Mouse (Mus musculus) c-Kit-positive CD71-positive TER-119-negative erythroid progenitor cells, embryonic 14.5 days (primary cell): ENCODE results near the gene Fbxo4.
A peak's percentile ranks its signal among the peaks of the same experiment; 100 is the strongest.

Source experiments
- DNase-seq: peaks from one replicate; pipeline ENCODE4 v3.0.0-alpha.2; 2013; ENCODE audit warnings: low read depth

Gene Fbxo4

DNA sequence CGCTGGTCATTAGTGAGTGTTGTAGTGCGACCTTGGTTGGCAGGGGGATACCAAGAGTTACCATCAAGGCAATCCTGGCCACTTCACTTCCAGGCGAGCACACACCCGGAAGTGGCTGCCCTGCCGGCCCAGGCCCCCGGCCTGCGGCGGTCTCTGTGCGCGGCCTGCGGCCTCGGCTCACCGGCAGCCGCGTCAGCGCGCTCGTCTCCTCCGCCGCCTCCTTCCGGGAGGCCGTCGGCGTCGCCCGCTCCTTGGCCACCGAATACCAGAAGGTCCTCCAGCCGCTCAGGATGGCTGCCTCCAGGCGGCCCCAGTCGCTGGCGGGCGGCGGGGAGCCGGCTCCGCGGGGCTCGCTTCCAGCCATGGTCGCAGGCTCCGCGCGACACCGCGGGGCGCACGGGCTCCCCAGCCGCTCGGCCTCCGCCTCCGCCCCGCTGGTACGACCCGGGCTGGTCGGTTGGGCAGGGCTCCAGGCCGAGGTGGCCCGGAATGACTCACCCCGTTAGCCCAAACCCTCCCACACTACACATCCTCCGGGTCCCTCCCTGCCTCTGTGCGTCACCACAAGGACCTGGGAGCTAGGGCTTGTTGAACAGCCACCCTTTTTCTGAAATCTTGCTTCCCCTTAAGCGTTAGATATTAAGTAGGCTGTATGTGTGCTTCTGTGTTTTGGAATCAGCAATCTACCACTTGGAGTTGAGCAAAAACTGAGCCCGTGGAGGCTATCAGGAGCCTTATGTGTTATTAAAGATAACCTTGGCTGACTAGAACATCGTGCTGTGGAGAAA lies at the start of gene Fbxo4:
Gene Fbxo4, minus strand, starts transcription at position 513 of the 788 bp plus-strand sequence.
- DNase-seq: peak; percentile 61

DNA sequence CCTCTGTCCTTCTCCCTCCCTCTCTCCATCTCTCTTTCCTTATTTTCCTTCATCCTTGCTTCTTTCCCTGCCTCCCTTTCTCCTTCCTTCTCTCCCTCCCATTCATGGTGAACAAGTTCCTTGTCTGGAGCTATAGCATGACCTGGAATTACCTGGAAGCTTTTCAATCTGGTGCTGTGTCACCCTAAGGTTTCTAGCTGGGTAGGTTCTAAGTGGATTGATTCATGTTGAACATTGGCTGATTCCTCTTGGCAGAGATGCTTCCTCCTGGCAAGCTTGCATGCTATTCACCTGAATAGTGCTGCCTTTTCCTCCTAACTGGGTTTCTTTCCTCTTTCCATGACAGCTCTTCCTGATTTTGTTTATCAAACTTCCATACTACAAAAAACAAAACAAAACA lies 49.6 kb upstream of the Fbxo4 start:
- DNase-seq: no peak

DNA sequence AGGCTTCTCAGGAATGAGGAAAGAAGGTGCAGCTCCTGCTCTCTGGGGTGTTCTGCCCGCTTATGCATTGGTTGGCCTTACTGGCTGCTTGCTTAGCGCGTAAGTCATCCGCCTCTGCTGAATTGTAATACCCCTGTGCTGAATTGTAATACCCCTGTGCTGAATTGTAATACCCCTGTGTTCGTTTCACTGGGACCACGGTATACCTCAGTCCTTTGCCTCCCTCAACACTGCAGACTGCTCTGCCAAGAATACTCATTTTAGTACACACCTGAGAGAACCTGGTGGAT lies 49.0 kb upstream of the Fbxo4 start:
- no peak for DNase-seq

GRCm38 (mm10) chr15:4027671-4028410 lies 48.5 kb upstream of the Fbxo4 start:
- no peak for DNase-seq

- peak; percentile 44 for DNase-seq
Measured at GRCm38 (mm10) chr15:4026831-4027584, 47.6 kb upstream of the Fbxo4 start.

DNA sequence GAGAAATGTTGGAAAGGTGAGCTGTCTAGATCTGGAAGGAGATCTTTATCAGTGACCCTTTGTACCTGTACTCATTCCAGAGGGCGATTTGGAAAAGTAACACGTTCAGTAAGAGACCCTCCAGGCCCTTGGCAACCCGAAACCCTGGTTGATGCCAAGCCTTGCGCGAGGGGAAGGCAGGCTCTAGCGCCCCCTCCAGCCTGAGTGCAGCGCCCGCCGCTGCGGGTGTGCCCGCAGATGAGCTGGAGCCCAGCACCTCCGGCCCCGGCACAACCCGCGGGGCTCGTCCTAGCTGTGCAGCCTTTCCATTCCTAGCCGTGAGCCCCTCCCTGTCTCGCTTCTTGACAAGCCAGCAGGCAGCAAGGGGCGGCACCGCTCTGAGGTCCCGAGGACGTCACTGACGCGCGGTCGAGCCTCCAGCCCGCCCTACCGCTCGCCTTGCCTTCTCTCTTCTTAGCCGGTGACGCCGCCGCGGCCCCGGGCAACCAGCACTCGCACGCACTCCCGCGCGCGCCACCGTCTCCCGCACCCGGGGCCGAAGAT lies 46.9 kb upstream of the Fbxo4 start, which contains the start of gene Oxct1:
Gene Oxct1, plus strand, starts transcription at position 153 of the 543 bp plus-strand sequence.
- peak; percentile 82 for DNase-seq

DNA sequence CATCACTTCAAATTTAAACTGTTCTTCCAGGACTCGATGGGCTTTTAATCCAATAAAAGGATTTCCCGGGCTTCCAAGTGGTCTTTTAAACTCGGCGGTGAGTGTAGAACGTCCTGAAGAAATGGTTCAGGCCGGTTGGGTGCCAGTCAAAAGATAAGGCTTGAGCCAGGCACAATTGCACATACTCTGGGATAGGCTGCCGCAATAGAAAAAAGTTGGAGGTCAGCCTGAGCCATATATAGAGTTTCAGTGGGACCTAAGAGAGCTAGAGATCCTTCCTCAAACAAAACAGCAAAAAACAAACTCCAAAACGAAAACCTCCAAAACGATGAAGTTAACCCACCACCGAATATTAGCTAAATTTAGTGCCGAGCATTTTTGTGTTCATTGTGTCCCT lies 46.1 kb upstream of the Fbxo4 start:
- no peak for DNase-seq

DNA sequence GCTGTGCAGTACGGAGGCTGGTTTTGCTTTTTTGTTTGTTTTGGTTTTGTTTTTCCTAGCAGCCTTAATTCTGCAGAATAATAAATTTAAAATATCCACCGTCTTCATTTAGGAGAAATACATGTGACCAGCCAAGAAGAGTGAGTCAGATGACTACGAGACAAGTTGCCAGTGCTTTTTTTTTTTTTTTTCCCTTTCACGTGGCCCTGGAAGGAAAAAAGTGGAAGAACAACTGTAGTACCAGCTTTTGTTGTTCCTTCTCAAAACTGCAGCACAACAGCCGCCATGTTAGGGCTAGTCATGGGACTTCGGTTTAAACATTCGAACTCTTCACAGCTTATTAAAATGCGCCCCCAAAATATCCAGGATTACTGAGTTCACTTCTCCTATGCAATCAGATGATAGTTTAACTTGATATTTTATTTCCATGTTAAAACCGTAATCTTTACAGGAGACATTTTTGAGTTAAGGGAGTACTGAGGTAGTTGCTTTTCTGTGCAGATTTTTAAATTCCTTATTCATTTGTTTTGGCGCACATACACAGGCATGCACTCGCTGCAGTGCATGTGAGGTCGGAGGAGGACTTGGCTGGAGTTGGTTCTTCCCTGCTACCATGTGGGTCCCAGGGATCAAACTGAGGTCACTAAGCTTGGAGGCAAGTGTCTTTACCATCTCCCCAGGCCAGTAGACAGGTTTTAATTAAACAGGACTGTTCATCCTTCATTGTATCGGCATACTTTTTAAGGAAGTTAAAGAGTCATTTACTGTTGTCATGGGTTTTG lies 45.5 kb upstream of the Fbxo4 start:
- no peak for DNase-seq

GRCm38 (mm10) chr15:4023747-4024146 lies 44.4 kb upstream of the Fbxo4 start:
- no peak for DNase-seq

- no peak for DNase-seq
Measured at GRCm38 (mm10) chr15:4020711-4021110, 41.3 kb upstream of the Fbxo4 start.

GRCm38 (mm10) chr15:4013873-4014272 lies 34.5 kb upstream of the Fbxo4 start:
- no peak for DNase-seq

DNA sequence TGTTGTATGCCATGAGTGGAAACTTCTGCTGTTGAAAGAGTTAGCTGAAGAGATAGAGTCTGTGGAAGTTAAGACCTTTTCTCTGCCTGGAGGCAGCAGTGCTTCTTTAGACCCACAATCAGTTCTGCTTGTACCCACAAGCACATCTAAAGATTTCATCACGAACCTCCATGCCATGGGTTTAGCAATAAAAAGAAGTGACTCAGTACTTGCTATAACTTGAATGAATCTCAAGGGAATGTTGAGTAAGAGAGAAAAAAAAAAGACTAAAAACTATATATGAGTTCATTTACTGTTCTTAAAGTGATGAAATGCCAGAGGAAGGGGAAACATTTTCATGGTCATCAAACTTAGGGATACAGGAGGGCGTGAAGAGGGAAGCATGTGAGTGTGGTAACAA lies 21.2 kb upstream of the Fbxo4 start:
- no peak for DNase-seq

DNA sequence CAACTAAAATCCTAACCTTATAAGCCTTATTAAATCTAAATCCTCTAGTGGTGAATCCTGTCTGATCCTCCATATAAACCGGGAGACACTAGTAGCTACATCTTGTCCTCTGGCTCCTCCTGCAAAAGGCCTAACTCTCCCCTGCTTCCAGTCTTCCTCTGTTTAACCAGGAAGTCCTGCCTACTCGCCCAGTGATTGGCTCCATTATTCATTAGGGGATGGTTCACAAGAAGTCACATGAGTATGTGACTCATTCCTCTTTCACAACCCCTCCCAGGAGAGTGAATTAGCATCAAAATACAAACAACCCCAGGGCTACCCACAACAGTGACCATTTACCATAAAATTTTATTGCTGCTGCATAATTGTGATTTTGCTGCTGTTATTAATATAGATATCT lies 19.8 kb upstream of the Fbxo4 start:
- DNase-seq: no peak

GRCm38 (mm10) chr15:3996267-3997010 lies 17.1 kb upstream of the Fbxo4 start:
- no peak for DNase-seq

- DNase-seq: peak; percentile 95
Measured at GRCm38 (mm10) chr15:3995448-3996266, 16.3 kb upstream of the Fbxo4 start, which contains the start of gene AW549877. AW549877 (minus strand) TSS chr15:3995744.

DNA sequence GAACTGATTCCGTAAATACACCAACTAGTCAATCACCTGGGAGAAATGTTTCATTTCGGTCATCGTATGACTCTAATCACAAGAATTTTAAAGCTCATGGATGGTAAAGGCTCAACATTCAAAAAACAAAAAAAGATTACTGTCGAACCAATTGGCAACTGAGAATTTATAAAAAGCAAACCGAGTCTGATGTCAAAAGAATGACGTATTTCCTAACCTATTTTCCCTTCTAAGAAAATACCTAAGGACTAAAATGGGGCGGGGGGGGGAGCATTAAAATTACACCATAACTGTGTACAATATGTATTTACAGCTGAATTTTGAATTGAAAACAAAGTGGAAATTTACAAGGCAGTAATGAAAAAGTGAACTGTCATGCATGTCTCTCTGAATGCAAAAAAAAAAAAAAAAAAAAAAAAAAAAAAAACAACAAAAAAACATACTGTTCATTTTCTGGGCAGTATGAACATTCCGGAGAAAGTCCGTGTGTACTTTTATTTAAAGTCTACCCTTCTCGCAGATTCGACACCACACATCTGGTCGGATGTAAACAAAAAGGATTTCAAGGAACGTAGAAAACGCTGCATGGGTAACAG lies 15.6 kb upstream of the Fbxo4 start:
- peak; percentile 27 for DNase-seq

GRCm38 (mm10) chr15:3987981-3988380 lies 8.6 kb upstream of the Fbxo4 start:
- peak; percentile 56 for DNase-seq

DNA sequence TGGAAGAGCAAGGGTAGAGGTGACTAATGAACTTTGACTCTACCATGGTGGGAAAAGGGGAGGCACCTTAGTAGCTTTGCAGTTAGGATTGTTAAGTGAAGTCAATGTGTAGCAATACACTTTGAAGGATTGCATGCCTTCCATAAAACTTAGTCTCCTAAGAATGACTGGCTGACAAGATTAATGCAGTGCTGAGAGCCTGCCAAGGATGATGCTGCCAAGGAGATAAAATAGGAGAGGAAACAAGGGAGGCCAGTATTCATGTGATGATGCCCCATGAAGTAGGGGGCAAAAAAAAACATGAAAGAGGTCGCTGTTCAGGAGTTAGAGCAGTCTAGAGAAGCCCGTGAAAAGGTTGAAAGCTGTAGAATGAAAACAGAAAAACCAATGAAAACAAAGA lies 5.5 kb upstream of the Fbxo4 start:
- DNase-seq: no peak

GRCm38 (mm10) chr15:3982732-3983131 lies 3.4 kb upstream of the Fbxo4 start:
- DNase-seq: no peak

- peak; percentile 27 for DNase-seq
Measured at GRCm38 (mm10) chr15:3979871-3980270, 498 bp upstream of the Fbxo4 start.
